Mouse (Mus musculus) spleen, adult 2 months (tissue): Measurements from ENCODE around the gene Flt3.

Experiments
- CTCF ChIP-seq: fragments of 200-500 bp; IDR thresholded peaks from 2 replicates; pipeline ENCODE4 v1.5.1; 2011; ENCODE audit warnings: mild to moderate bottlenecking, inconsistent platforms; ENCODE audit not compliant: insufficient read depth, insufficient read length, insufficient replicate concordance; ENCODE audit errors: extremely low read depth
- POLR2A ChIP-seq: fragments of 200-500 bp; IDR thresholded peaks from 2 replicates; pipeline ENCODE4 v1.6.1; 2011; ENCODE audit warnings: low read depth, low read length, inconsistent platforms

DNA sequence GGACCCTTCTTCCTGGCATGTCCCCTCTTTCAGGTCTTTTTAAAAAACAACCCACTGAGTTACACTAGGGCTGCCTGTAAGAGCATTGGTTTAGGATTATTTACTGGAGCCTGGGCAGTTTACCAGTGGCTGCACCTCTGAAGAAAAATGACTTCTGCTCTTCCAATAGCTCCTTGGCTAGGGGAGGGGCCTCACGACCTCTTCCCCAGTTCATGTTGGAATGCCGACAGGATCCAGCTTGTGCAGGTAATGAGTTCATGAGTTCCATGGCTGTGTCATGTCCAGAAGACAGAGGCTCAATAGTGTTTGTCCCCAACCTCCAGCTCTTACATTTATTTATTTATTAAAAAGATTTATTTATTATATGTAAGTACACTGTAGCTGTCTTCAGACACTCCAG lies 35.5 kb upstream of the Flt3 start:
- TF ChIP-seq POLR2A (no peak), CTCF (no peak)
